ENCODE assay signal across 8 mouse cellular contexts in the genomic region with DNA sequence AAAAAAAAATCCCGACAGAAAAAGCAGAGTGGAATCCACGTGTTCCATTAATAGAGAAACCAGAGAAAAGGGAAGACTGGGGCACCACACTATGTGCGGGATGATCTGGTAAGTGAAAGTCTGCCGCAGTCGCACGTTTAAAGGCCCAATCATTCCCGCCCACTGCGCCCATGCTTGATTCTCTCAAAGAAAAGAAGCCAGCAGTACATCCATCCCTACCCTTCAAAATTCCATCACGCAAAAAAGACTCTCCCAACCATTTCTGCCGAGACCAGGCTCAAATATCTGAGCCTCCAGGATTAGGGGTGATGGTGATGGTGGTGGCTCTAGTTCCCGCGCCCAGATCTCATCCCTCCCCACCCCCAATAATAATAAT. TPM values are rescaled to one million over a fixed set of nuclear protein-coding genes. Genes with fewer than 3 reads are reported as not detected.
DNase-seq lines count a peak whose midpoint lies in the region; ATAC-seq and TF ChIP-seq lines count a peak whose summit lies in the region.

No protein-coding gene starts in this region.

- WGBS in hindbrain, embryonic 11.5 days, result 14% methylated on average over 12 of the region's 12 CpGs
- 5% methylated on average over 12 of the region's 12 CpGs for WGBS in liver, embryonic 13.5 days (ENCODE audit: insufficient replicate concordance)
- WGBS in small intestine, adult 2 months, result 11% methylated on average over 12 of the region's 12 CpGs

- no peak for TF ChIP-seq CTCF in small intestine, adult 2 months (IDR thresholded peaks at IDR 0.05; ENCODE audit: extremely low read depth, insufficient read length, insufficient replicate concordance, low read depth, low read length)

- ATAC-seq in hindbrain, embryonic 11.5 days (ENCODE audit: low FRiP score), result peak; percentile 18; the same call in 1 of the 2 replicates
- no peak for ATAC-seq in liver, embryonic 13.5 days (ENCODE audit: low read depth)

- no peaks in the 10 kb centered on the region for H3K36me3 ChIP-seq in hindbrain, embryonic 11.5 days (ENCODE audit: control insufficient read depth, insufficient read depth, low read length)
- H3K36me3 ChIP-seq in liver, embryonic 13.5 days, result no peaks in the 10 kb centered on the region
- H3K36me3 ChIP-seq in small intestine, adult 2 months (ENCODE audit: control insufficient read depth, insufficient read depth, low read length), result no peaks in the 10 kb centered on the region

- H3K9ac ChIP-seq in hindbrain, embryonic 11.5 days (ENCODE audit: low read depth, low read length), result peak overlapping the region; percentile 88
- H3K9ac ChIP-seq in liver, embryonic 13.5 days, result peak overlapping the region; percentile 76

- DNase-seq in cerebellum, adult 9-11 months, result peak; percentile 14
- DNase-seq in cerebellum, adult 8-10 months, result no peak
- DNase-seq in right cerebral cortex, adult 18-20 months, result peak; percentile 9
- no peak for DNase-seq in right cerebral cortex, postnatal 14 days
- DNase-seq in hindbrain, embryonic 11.5 days (ENCODE audit: low spot score), result peak; percentile 33
- no peak for DNase-seq in liver, embryonic 13.5 days
- no peak for DNase-seq in lung, postnatal 25 days (ENCODE audit: low spot score)

- H3K4me2 ChIP-seq in hindbrain, embryonic 11.5 days (replicated peaks; ENCODE audit: low read depth, low read length), result peak overlapping the region; percentile 44
- H3K4me2 ChIP-seq in liver, embryonic 13.5 days, result peak overlapping the region; percentile 84

- H3K4me1 ChIP-seq in hindbrain, embryonic 11.5 days (replicated peaks; ENCODE audit: control insufficient read depth, insufficient read depth, low read length), result no peaks in the 10 kb centered on the region
- peaks cover 11% of the 10 kb centered on the region for H3K4me1 ChIP-seq in liver, embryonic 13.5 days (replicated peaks)
- H3K4me1 ChIP-seq in small intestine, adult 2 months (ENCODE audit: control insufficient read depth, insufficient read depth, insufficient read length, low read length), result no peaks in the 10 kb centered on the region

- no peaks in the 10 kb centered on the region for H3K27me3 ChIP-seq in hindbrain, embryonic 11.5 days (ENCODE audit: control insufficient read depth, insufficient read depth, low read length)
- no peaks in the 10 kb centered on the region for H3K27me3 ChIP-seq in liver, embryonic 13.5 days
- no peaks in the 10 kb centered on the region; the same call in 1 of the 2 replicates for H3K27me3 ChIP-seq in small intestine, adult 2 months (ENCODE audit: control insufficient read depth, insufficient read depth, low read length)

- peak overlapping the region; percentile 86 for H3K27ac ChIP-seq in hindbrain, embryonic 11.5 days (ENCODE audit: low read depth, low read length)
- no peak overlapping the region for H3K27ac ChIP-seq in liver, embryonic 13.5 days
- no peak overlapping the region for H3K27ac ChIP-seq in small intestine, adult 2 months (ENCODE audit: insufficient read depth, low read depth, low read length)

- TF ChIP-seq POLR2A in small intestine, adult 2 months (IDR thresholded peaks at IDR 0.05; ENCODE audit: low read depth, low read length), result no peak

- H3K9me3 ChIP-seq in hindbrain, embryonic 11.5 days (ENCODE audit: control insufficient read depth, low read length), result no peaks in the 10 kb centered on the region
- H3K9me3 ChIP-seq in liver, embryonic 13.5 days (replicated peaks), result no peaks in the 10 kb centered on the region

- peak overlapping the region; percentile 62 for H3K4me3 ChIP-seq in hindbrain, embryonic 11.5 days (ENCODE audit: low read depth, low read length)
- H3K4me3 ChIP-seq in liver, embryonic 13.5 days (replicated peaks), result peak overlapping the region; percentile 69
- peak overlapping the region; percentile 87 for H3K4me3 ChIP-seq in small intestine, adult 2 months (ENCODE audit: low read depth, low read length)

RNA-seq across cellular contexts. Expression of a gene that starts 1.3 kb away (rescaled TPM):
- 106 and 110 TPM in 2 replicates for polyA plus RNA-seq in hindbrain, embryonic 11.5 days (2014; fragmentation: Nextera tagmentation; extraction: Ambion mirVana)
- 31.5 and 35.1 TPM in 2 replicates for polyA plus RNA-seq in liver, embryonic 13.5 days (2015; fragmentation: Nextera tagmentation; extraction: Ambion mirVana)
- polyA plus RNA-seq in small intestine, adult 2 months (2012; rRNA removed), result 5.4 and 5.5 TPM in 2 replicates

Comparison
In these comparisons a context has a peak if more than half of its experiments do, and no peak if none do; other contexts are left out.
1. DNase-seq: peak in cerebellum, adult 9-11 months (single experiment), right cerebral cortex, adult 18-20 months (single experiment) and hindbrain, embryonic 11.5 days (single experiment); none in cerebellum, adult 8-10 months (single experiment), right cerebral cortex, postnatal 14 days (single experiment), liver, embryonic 13.5 days (single experiment) and lung, postnatal 25 days (single experiment).
2. Peak in every context shown above with its lines, with median percentiles within 50 percentile points of each other: H3K4me3 ChIP-seq.